Mouse (Mus musculus): ENCODE results near the gene Pfkl.
A peak's percentile ranks its signal among the peaks of the same experiment; 100 is the strongest.
"Not testable (repeated sequence)": the region's sequence is repeated elsewhere in the genome, so short reads cannot be mapped to it uniquely, and the experiment has no call there.

Gene Pfkl

GRCm38 (mm10) chr10:77971709-77972553, 38.0 kb downstream of the Pfkl start:
- no peak for DNase-seq (ENCODE audit: low spot score in 2 of 2)

- no peak for DNase-seq (ENCODE audit: low spot score in 2 of 2)
Measured at GRCm38 (mm10) chr10:77971191-77971590, 38.7 kb downstream of the Pfkl start.

- DNase-seq (ENCODE audit: low spot score in 2 of 2) = peak in 1 of 2 experiments; percentile 59
Measured at GRCm38 (mm10) chr10:77970481-77970880, 39.4 kb downstream of the Pfkl start, which contains the start of gene Trpm2. Gene Trpm2 (minus strand): TSS chr10:77970563.

GRCm38 (mm10) chr10:77969973-77970325, 39.9 kb downstream of the Pfkl start:
- no peak for DNase-seq (ENCODE audit: low spot score in 2 of 2)

- no peak for DNase-seq (ENCODE audit: low spot score in 2 of 2)
Measured at GRCm38 (mm10) chr10:77969274-77969972, 40.5 kb downstream of the Pfkl start.

- no peak for DNase-seq (ENCODE audit: low spot score in 2 of 2)
Measured at GRCm38 (mm10) chr10:77963971-77964370, 45.9 kb downstream of the Pfkl start.

- no peak for DNase-seq (ENCODE audit: low spot score in 2 of 2)
Measured at GRCm38 (mm10) chr10:77962725-77963124, 47.2 kb downstream of the Pfkl start.

- not testable (repeated sequence) for DNase-seq (ENCODE audit: low spot score in 2 of 2)
Measured at GRCm38 (mm10) chr10:77950468-77950867, 59.4 kb downstream of the Pfkl start.

- DNase-seq (ENCODE audit: low spot score in 2 of 2) = no peak
Measured at GRCm38 (mm10) chr10:77939685-77940084, 70.2 kb downstream of the Pfkl start.
